Mouse (Mus musculus): ENCODE measurements around the gene Pde3b. TPM values are rescaled to one million over a fixed set of nuclear protein-coding genes. Genes with fewer than 3 reads are reported as not detected.

Pde3b gene
- total and polyA plus RNA-seq, 3 experiments, result 0.12 to 14.7 (median 0.82) TPM

DNA sequence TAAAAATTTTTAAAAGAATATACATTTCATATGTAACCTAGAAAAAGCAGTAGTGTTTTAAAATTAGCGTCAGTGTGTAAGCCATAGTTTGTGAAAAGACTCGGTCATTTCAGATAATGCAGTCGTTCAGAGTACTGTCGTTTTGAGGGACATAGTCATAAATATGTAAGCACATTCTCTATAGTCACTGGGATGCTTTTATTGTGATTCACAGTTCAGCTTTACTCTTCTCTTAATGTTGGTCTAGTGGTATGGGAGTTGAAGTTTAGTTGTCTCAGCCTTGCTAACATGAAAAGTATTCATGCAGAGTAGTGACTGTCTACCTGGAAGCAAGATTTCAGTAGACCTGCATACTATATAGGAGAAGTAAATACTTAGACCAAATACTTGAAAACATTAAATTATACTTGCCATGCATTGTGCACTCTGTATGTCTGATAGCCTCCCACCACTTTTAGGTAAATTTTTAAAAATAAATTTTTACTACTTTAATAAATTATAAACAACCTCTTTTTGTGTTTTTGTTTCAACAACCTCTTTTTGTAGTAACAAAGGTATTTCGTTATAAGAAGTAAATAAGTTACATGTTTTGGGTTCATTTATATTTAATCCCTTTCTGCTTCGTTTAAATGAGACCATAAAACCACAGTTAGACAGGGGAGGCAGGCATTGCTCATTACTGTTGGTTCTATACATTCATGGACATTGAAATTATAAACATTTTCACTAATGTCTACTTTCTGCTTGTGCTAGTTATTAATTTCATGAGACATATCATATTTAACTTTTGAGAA, 65.3 kb downstream of the Pde3b start:
- Histone ChIP-seq H3K4me3 (ENCODE audit: low read depth, low read length) (no peak overlapping the region; the same call in 1 of the 2 replicates), H3K36me3 (replicated peaks) (no peaks in the 10 kb centered on the region), H3K9me3 (replicated peaks) (no peaks in the 10 kb centered on the region)

DNA sequence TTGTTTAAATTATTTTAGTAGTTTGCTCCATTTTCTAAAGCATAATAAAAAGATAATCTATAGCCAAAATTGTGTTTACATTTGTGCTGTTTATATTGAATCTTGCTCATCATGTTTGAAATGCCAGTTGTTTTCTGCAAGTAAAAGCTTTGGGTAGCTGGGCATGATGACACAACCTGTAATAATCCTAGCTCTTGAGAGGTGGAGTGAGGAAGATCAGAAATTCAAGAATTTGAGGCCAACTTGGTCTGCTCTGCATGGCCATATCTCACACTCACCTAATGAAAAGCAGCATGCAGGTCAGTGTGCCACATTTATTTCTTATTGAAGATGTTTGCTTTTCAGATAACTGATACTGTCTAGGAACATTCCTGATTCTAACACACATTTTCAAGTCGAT, 65.9 kb downstream of the Pde3b start:
- Histone ChIP-seq H3K27me3 (ENCODE audit: insufficient read depth, low read length) (no peaks in the 10 kb centered on the region), H3K36me3 (replicated peaks) (no peaks in the 10 kb centered on the region), H3K4me3 (ENCODE audit: low read depth, low read length) (no peak overlapping the region), H3K4me1 (ENCODE audit: insufficient read depth, low read depth, low read length) (peaks cover 47% of the 10 kb centered on the region), H3K9me3 (replicated peaks) (no peaks in the 10 kb centered on the region)
- no peak for DNase-seq (ENCODE audit: low spot score)
- no peak for TF ChIP-seq CTCF (IDR thresholded peaks at IDR 0.05; ENCODE audit: low read depth, low read length)
- TF ChIP-seq GATA1 (IDR thresholded peaks at IDR 0.05; ENCODE audit: borderline replicate concordance, low read length), result no peak
- TF ChIP-seq POLR2AphosphoS5 (IDR thresholded peaks at IDR 0.05; ENCODE audit: insufficient replicate concordance, low read depth, low read length), result no peak
- TF ChIP-seq GATA2 (IDR thresholded peaks at IDR 0.05; ENCODE audit: borderline replicate concordance, low read depth, low read length), result no peak
- TF ChIP-seq TAL1 (conservative IDR thresholded peaks at IDR 0.05; ENCODE audit: low read depth, low read length), result no peak
- no peak for ATAC-seq (ENCODE audit: extremely low read depth, insufficient number of reproducible peaks, low FRiP score, poor library complexity, severe bottlenecking)

More for the DNA sequence above, 65.3 kb downstream of the Pde3b start:
- Histone ChIP-seq H3K4me1 (ENCODE audit: insufficient read depth, low read depth, low read length) (peaks cover 47% of the 10 kb centered on the region), H3K27me3 (ENCODE audit: insufficient read depth, low read length) (no peaks in the 10 kb centered on the region)
- TF ChIP-seq GATA2 (IDR thresholded peaks at IDR 0.05; ENCODE audit: borderline replicate concordance, low read depth, low read length) (no peak), GATA1 (IDR thresholded peaks at IDR 0.05; ENCODE audit: borderline replicate concordance, low read length) (no peak), CTCF (IDR thresholded peaks at IDR 0.05; ENCODE audit: low read depth, low read length) (no peak), POLR2AphosphoS5 (IDR thresholded peaks at IDR 0.05; ENCODE audit: insufficient replicate concordance, low read depth, low read length) (no peak), TAL1 (conservative IDR thresholded peaks at IDR 0.05; ENCODE audit: low read depth, low read length) (no peak)
- ATAC-seq (ENCODE audit: extremely low read depth, insufficient number of reproducible peaks, low FRiP score, poor library complexity, severe bottlenecking) (no peak), DNase-seq (ENCODE audit: low spot score) (no peak)

DNA sequence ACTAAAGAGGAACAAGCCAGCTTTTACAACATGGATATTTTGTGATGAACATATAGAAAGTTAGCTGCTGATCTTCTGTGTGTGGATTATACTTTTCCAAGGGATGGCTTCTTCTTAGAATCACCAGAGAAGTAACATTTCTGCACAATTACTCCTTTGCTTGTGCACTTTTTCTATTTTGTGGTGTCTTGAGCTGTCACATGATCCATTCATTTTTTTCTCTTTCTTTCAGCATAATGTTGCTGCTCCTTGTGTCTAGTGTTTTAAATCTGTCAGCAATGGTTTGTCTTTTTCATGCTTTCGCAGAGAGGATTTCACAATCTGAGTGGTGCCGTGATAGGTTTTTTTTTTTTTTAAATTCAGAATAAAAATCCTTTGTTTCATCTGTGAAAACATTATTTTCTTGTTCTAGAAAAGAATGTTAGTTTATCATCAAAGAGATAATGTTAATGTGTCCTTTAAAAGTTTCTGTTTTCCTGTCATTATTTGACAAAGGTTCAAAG, 66.4 kb downstream of the Pde3b start:
- ATAC-seq (ENCODE audit: extremely low read depth, insufficient number of reproducible peaks, low FRiP score, poor library complexity, severe bottlenecking), result no peak
- no peak for TF ChIP-seq GATA1 (IDR thresholded peaks at IDR 0.05; ENCODE audit: borderline replicate concordance, low read length)
- no peak for TF ChIP-seq TAL1 (conservative IDR thresholded peaks at IDR 0.05; ENCODE audit: low read depth, low read length)
- TF ChIP-seq POLR2AphosphoS5 (IDR thresholded peaks at IDR 0.05; ENCODE audit: insufficient replicate concordance, low read depth, low read length), result no peak
- no peak for TF ChIP-seq CTCF (IDR thresholded peaks at IDR 0.05; ENCODE audit: low read depth, low read length)
- no peak for TF ChIP-seq GATA2 (IDR thresholded peaks at IDR 0.05; ENCODE audit: borderline replicate concordance, low read depth, low read length)
- no peak for DNase-seq (ENCODE audit: low spot score)
- peaks cover 47% of the 10 kb centered on the region for H3K4me1 ChIP-seq (ENCODE audit: insufficient read depth, low read depth, low read length)
- no peak overlapping the region for H3K4me3 ChIP-seq (ENCODE audit: low read depth, low read length)
- no peaks in the 10 kb centered on the region for H3K9me3 ChIP-seq (replicated peaks)
- no peaks in the 10 kb centered on the region for H3K36me3 ChIP-seq (replicated peaks)
- no peaks in the 10 kb centered on the region for H3K27me3 ChIP-seq (ENCODE audit: insufficient read depth, low read length)

GRCm38 (mm10) chr7:114492540-114492939, 77.5 kb downstream of the Pde3b start:
- no peak overlapping the region for H3K4me3 ChIP-seq (ENCODE audit: low read depth, low read length)
- H3K9me3 ChIP-seq (replicated peaks), result no peaks in the 10 kb centered on the region
- no peaks in the 10 kb centered on the region for H3K27me3 ChIP-seq (ENCODE audit: insufficient read depth, low read length)
- no peaks in the 10 kb centered on the region for H3K36me3 ChIP-seq (replicated peaks)
- ATAC-seq (ENCODE audit: extremely low read depth, insufficient number of reproducible peaks, low FRiP score, poor library complexity, severe bottlenecking) (no peak), DNase-seq (ENCODE audit: low spot score) (no peak)
- no peak for TF ChIP-seq GATA2 (IDR thresholded peaks at IDR 0.05; ENCODE audit: borderline replicate concordance, low read depth, low read length)
- no peak for TF ChIP-seq GATA1 (IDR thresholded peaks at IDR 0.05; ENCODE audit: borderline replicate concordance, low read length)
- no peak for TF ChIP-seq CTCF (IDR thresholded peaks at IDR 0.05; ENCODE audit: low read depth, low read length)
- no peak for TF ChIP-seq TAL1 (conservative IDR thresholded peaks at IDR 0.05; ENCODE audit: low read depth, low read length)
- no peak for TF ChIP-seq POLR2AphosphoS5 (IDR thresholded peaks at IDR 0.05; ENCODE audit: insufficient replicate concordance, low read depth, low read length)
- H3K4me1 ChIP-seq (ENCODE audit: insufficient read depth, low read depth, low read length), result peaks cover 25% of the 10 kb centered on the region

- Histone ChIP-seq H3K36me3 (replicated peaks) (no peaks in the 10 kb centered on the region), H3K4me1 (ENCODE audit: insufficient read depth, low read depth, low read length) (peaks cover 27% of the 10 kb centered on the region), H3K27me3 (ENCODE audit: insufficient read depth, low read length) (no peaks in the 10 kb centered on the region), H3K4me3 (ENCODE audit: low read depth, low read length) (no peak overlapping the region), H3K9me3 (replicated peaks) (no peaks in the 10 kb centered on the region)
- ATAC-seq (ENCODE audit: extremely low read depth, insufficient number of reproducible peaks, low FRiP score, poor library complexity, severe bottlenecking), result 0 out of 2 replicates have a peak, but pooled peaks have one; percentile 34
- no peak for TF ChIP-seq GATA2 (IDR thresholded peaks at IDR 0.05; ENCODE audit: borderline replicate concordance, low read depth, low read length)
- no peak for TF ChIP-seq GATA1 (IDR thresholded peaks at IDR 0.05; ENCODE audit: borderline replicate concordance, low read length)
- TF ChIP-seq POLR2AphosphoS5 (IDR thresholded peaks at IDR 0.05; ENCODE audit: insufficient replicate concordance, low read depth, low read length), result no peak
- no peak for TF ChIP-seq TAL1 (conservative IDR thresholded peaks at IDR 0.05; ENCODE audit: low read depth, low read length)
- no peak for TF ChIP-seq CTCF (IDR thresholded peaks at IDR 0.05; ENCODE audit: low read depth, low read length)
- no peak for DNase-seq (ENCODE audit: low spot score)
Measured at GRCm38 (mm10) chr7:114494033-114494432, 79.0 kb downstream of the Pde3b start.

DNA sequence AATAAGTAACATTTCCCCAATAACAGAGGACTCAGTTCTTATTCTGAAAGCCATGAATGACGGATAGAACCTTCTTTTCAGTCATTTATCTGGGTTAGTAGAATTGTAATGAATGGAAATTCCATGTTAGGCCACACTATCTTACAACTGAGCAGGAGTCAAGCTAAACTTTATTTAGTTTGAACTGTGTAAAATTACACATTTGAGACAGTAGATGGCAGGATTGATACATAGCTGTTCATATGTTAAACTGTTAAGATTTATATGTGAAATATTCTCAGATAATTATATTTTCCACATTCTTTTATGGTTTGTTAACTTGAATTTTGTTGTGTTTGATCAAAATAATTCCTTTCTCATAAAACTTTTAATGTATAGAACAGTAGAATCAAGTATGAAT, 84.2 kb downstream of the Pde3b start:
- Histone ChIP-seq H3K9me3 (replicated peaks) (no peaks in the 10 kb centered on the region), H3K27me3 (ENCODE audit: insufficient read depth, low read length) (no peaks in the 10 kb centered on the region), H3K36me3 (replicated peaks) (no peaks in the 10 kb centered on the region), H3K4me1 (ENCODE audit: insufficient read depth, low read depth, low read length) (peaks cover 3% of the 10 kb centered on the region; the same call in 1 of the 2 replicates), H3K4me3 (ENCODE audit: low read depth, low read length) (no peak overlapping the region)
- TF ChIP-seq TAL1 (conservative IDR thresholded peaks at IDR 0.05; ENCODE audit: low read depth, low read length) (no peak), GATA2 (IDR thresholded peaks at IDR 0.05; ENCODE audit: borderline replicate concordance, low read depth, low read length) (no peak), CTCF (IDR thresholded peaks at IDR 0.05; ENCODE audit: low read depth, low read length) (no peak), GATA1 (IDR thresholded peaks at IDR 0.05; ENCODE audit: borderline replicate concordance, low read length) (no peak), POLR2AphosphoS5 (IDR thresholded peaks at IDR 0.05; ENCODE audit: insufficient replicate concordance, low read depth, low read length) (no peak)
- ATAC-seq (ENCODE audit: extremely low read depth, insufficient number of reproducible peaks, low FRiP score, poor library complexity, severe bottlenecking) (no peak), DNase-seq (ENCODE audit: low spot score) (no peak)

Data from G1E (cell line).